Mouse (Mus musculus) CD8-positive naive resting alpha-beta T cell, adult 2 months (primary cell): ENCODE measurements around the gene Fhl3.
A peak's percentile ranks its signal among the peaks of the same experiment; 100 is the strongest.

Source experiments
- DNase-seq, 2 experiments: peaks; one replicate each; pipeline ENCODE4 v3.0.0; 2022; ENCODE audit warnings: low read depth in 2 of 2, low spot score in 2 of 2

The Fhl3 gene

GRCm38 (mm10) chr4:124752281-124753199, 52.0 kb downstream of the Fhl3 start:
- DNase-seq, result peak; percentile 20 to 46

- DNase-seq, result no peak
These were observed 55.0 kb downstream of the Fhl3 start for GRCm38 (mm10) chr4:124755526-124755925.
